Mouse (Mus musculus) thymus, postnatal 10 days (tissue): ENCODE data around the gene Lhb.
A peak's percentile ranks its signal among the peaks of the same experiment; 100 is the strongest.
"Not testable (repeated sequence)": the region's sequence is repeated elsewhere in the genome, so short reads cannot be mapped to it uniquely, and the experiment has no call there.

Source experiments
- DNase-seq, 2 experiments: peaks; one replicate each; pipeline ENCODE4 v3.0.0; 2021; ENCODE audit warnings: low spot score in 2 of 2

Lhb gene

DNA sequence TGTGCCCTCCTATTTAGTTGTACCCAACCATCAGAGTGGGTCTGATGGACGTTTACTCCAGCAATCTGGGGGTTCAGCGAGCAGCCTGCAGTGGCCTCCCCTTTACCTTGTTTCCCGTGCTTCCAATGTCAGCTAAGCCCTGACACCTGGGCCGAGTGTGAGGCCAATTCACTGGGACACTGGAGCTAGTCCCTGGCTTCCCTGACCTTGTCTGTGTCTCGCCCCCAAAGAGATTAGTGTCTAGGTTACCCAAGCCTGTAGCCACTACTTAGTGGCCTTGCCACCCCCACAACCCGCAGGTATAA lies at the start of gene Lhb:
Lhb (plus strand) TSS at position 206 of the 305 bp plus-strand sequence.
- no peak for DNase-seq

DNA sequence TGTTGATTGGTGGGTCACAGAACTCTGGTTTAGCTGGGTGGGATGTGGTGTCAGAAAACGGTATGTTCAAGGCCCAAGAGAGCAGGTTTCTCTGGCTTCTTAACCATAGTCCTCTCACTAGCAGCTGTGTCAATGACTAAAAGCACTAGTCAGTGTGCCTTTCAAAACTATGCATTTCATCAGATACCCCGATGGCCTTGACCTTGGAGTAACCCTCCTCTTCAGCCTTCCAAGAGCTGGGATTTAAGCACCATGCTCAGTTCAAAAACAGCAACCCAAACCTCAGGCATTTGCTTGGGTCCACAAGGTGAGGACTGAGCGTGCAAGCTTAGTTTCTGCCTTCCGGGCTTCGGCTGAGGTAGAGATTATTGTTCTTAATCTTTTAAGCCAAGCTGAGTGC lies 48.2 kb upstream of the Lhb start:
- no peak for DNase-seq

- DNase-seq = no peak
Measured at GRCm38 (mm10) chr7:45374620-45375019, 46.0 kb upstream of the Lhb start.

GRCm38 (mm10) chr7:45376057-45376456 lies 44.6 kb upstream of the Lhb start:
- no peak for DNase-seq

GRCm38 (mm10) chr7:45386077-45386476 lies 34.5 kb upstream of the Lhb start:
- DNase-seq = no peak

- no peak for DNase-seq
Measured at GRCm38 (mm10) chr7:45395129-45395541, 25.5 kb upstream of the Lhb start.

DNA sequence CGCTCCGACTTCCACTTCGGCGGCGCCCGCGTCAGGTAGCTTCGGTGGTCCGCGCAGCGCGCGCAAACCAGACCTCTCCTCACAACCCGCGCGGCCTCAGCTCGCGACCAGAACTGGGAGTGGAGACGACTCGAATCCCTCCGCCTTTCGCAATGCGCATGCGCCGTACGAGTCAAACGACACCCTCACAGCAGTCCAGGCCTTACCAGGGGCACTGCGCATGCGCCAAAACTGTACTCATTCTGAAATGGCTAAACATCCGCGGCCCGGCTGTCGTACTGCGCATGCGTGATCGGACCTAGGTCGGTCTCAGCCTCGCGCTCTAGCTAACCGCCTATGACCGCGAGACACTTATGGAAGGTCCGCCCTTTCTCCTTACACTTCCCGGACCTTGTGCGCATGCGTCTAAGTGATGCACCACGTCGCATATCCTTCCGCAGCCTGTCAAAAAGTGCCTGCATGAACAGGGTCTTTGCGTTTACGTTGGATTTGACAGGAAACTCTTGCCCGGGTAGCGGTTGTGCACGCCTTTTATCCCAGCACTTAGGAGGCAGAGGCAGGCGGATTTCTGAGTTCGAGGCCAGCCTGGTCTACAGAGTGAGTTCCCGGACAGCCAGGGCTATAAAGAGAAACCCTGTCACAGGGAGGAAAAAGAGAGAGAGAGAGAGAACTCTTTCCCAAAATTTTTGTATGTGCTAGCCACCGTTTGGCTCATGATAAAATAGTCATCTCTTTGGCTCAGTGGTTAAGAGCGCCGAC lies 24.9 kb upstream of the Lhb start, which contains the start of gene Snrnp70:
Snrnp70 (minus strand) TSS at position 165 of the 759 bp plus-strand sequence.
- DNase-seq = peak; percentile 100

GRCm38 (mm10) chr7:45396337-45396775 lies 24.3 kb upstream of the Lhb start:
- DNase-seq = not testable (repeated sequence)

DNA sequence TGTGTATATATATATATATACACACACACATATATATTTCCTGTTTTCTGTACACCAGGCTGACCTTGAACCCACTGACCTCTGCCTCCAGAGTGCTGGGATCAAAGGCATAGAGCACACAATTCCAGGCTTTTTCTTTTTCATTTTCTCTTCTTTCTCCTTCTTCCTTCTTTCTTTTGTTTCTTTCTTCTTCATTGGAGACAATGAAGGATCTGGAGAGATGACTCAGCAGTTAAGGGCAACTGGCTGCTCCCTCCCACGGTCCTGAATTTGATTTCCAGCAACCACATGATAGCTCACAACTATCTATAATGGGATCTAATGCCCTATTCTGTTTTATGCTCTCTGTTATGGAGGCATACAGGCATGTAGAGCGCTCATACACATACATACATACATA lies 23.8 kb upstream of the Lhb start:
- no peak for DNase-seq

GRCm38 (mm10) chr7:45401521-45402085 lies 19.0 kb upstream of the Lhb start:
- no peak for DNase-seq

GRCm38 (mm10) chr7:45403532-45404261 lies 16.9 kb upstream of the Lhb start:
- DNase-seq = peak in 1 of 2 experiments; percentile 75

DNA sequence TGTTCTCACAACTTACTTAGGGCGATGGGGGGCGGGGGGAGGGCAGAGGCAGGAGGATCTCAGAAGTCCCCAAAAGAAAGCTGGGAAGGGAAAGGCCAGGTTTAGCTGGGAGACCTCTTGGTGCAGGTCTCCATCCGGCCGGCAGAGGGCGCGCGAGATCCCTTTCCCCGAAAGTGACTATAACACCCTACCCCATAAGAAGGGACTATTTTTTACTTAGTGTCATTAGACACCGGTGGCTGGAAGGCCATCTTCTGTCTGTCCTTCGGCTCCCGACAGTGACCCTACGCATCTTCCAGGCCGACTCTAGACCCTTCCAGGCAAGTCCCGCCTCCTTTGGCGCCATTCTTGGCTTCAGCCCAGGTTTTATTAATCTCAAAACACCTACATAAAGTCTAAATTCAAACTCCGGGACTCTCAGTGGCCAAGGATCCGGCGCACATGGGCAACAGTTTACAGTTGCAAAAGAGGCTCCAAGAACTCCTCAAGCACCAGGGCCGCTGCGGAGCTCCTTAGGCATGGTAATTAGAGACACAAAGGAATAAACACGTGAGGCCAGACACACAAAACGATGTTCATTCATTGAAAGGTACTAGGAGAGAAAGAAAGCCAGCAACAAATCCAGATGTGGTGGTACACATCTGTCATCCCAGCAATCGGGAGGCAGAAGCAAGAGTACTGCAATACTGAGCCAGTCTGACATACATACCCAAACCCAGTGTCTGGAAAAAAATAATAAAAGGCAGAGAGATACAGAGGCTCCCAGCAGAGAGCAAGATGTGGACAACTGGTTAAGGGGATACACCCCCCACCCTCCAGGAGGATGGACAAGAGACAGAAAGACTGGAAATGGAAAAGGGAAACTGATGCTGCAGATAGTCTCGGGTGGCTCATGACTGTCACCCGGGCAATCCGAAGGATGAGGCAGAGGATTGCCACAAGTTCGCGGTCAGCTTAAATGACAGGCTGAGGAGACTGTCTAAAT lies 15.2 kb upstream of the Lhb start, which contains the start of gene Kcna7:
Kcna7 (plus strand) TSS at position 563 of the 985 bp plus-strand sequence.
- DNase-seq = peak; percentile 39 to 76

DNA sequence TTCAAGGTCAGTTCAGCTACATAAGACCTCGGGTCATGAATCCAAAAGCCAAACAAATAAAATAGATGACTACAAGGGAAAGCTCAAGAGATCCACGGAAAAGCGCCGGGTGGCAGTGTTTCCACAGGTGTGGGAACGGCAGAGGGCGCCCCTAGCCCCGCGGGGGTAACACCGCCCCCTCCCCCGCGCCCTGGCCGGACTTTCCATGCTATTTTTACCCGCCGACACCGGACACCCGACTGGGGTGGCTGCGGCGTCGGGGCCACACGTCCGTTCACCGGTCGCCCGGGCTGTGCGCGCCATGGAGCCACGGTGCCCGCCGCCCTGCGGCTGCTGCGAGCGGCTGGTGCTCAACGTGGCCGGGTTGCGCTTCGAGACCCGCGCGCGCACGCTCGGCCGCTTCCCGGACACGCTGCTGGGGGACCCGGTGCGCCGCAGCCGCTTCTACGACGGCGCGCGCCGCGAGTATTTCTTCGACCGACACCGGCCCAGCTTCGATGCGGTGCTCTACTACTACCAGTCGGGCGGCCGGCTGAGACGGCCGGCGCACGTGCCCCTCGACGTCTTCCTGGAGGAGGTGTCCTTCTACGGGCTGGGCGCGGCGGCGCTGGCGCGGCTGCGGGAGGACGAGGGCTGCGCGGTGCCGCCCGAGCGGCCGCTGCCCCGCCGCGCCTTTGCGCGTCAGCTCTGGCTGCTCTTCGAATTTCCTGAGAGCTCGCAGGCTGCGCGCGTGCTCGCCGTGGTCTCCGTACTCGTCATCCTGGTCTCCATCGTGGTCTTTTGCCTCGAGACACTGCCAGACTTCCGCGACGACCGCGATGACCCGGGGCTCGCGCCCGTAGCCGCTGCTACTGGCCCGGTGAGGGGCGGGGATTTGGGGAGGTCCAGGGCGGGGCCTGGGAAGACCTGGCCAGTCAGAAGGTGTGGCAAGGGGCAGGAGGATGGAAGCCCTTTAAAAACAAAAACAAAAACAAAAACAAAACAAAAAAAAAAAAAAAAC lies 14.2 kb upstream of the Lhb start:
- DNase-seq = no peak

DNA sequence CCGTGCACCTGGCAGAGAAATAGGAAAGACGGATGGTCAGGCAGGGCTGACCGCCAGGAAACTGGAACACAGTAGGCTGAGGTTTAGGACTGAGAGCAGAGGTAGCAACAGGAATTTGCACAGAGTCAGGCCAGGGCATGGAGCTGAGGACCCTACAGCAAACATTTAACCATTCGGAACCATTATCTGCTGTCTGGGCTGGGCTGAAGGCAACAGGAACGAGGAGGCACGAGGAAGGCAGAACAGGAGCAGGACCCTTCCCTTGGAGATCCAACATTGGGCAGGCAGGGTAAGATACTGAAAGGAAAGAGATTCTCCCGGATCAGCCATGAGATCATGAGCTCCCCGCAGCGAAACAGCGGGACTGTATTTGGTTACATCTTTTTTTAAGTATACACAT lies 12.8 kb upstream of the Lhb start:
- no peak for DNase-seq

- no peak for DNase-seq
Measured at GRCm38 (mm10) chr7:45408351-45408750, 12.3 kb upstream of the Lhb start.

DNA sequence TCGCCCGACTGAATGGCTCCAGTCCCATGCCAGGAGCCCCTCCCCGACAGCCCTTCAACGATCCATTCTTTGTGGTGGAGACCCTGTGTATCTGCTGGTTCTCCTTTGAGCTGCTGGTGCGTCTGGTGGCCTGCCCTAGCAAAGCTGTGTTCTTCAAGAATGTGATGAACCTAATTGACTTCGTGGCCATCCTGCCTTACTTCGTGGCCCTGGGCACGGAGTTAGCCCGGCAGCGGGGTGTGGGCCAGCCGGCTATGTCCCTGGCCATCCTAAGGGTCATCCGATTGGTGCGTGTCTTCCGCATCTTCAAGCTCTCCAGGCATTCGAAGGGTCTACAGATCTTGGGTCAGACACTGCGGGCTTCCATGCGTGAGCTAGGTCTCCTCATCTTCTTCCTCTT lies 11.7 kb upstream of the Lhb start:
- no peak for DNase-seq

GRCm38 (mm10) chr7:45409497-45410163 lies 11.0 kb upstream of the Lhb start:
- DNase-seq = no peak

DNA sequence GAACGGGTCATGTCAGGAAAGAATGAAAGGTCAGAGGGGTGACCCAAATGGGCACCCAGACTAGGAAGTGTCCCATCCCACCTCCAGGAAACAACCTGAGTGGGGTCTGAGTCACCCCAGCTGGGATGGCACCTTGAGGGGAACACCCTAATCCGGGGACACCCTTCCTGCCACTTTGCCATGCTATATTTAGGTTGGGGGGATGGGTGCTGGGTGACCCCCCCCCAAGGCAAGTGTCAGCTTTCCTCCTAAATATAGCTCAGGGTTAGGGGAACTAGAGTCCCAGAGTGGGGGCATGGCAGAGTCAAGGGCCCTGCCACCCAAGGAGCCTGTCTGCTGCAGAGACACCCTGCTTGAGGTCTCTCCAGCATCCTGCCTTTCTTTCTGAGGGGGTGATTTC lies 8.2 kb upstream of the Lhb start:
- no peak for DNase-seq

DNA sequence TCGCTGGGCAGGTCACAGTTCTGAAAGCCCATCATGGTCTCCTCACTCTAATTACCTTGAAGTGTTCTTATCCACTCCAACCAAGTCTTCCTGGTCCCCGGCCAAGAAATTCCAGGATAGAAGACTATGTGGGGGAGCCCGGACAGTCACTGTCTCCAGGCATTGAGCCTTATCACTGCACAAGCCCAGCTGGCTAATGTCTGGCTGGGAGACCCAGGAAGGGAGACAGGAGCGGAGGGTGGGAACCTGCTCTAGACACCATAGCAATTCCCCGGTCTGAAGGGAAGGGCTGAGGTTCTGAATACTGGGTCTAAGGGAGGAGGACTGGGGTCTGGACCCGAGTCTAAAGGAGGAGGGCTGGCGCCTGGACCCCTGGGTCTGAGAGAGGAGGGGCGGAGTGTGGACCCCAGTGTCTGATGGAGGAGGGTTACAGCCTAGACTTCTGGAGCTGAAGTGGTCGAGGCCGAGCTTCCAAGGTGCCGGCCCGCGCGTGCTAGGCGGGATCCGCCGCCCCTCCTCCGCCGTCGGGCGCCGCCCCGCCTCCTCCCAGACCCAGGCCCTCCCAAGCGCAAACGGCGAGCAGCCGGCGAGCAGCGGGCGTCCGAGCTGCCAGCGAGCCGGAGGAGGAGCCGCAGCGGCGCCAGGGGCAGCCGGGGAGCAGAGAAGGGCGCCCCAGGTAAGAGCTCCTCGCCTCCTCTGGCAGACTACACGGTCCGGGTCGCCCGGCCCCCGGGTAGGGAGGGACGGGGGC lies 7.3 kb upstream of the Lhb start, which contains the start of gene Ntf5:
Ntf5 (plus strand) TSS at position 583 of the 751 bp plus-strand sequence.
- DNase-seq = no peak
